Mouse (Mus musculus) lung, adult 18-20 months (tissue): ENCODE results near the gene Btc.

Source experiments
- DNase-seq, 2 experiments: peaks; one replicate each; pipeline ENCODE4 v3.0.0; 2022; ENCODE audit warnings: mixed read lengths in 2 of 2

The Btc gene

DNA sequence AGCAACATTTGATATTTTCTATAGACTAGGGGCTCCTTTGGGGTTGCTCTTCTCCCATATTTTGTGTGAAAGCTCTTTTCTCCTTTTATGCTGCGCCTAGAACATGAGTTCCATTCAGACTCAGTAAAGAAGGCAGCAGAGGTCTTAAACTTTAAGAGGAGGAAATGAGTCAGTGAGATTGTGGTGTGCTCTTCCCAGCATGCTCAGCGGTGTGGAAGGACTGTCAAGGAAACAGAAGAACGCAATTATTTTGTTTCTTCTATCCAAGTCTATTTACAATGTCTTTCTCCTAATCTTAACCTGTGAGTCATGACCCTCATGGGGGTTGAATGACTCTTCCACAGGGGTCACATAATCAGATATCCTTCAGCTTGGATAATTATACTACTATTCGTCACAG, 82.4 kb downstream of the Btc start:
- no peak for DNase-seq

DNA sequence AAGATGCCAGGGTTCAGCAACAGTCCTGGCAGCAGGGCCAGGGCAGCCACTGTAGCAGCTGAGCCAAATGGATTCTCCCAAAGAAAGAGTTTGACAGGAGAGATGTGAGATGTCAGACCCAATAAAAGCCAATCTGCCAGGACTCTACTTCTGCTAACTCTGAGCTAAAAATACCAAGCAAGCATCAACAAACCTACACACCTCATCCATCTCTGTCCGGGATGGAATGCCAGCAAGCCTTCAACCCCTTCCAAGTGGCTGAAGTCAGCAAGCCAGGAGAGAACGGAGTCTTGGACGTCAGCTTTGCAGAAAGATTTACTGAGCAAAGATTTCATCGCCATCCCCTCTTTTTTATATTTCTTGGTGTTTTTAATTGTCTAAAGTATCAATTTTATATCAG, 88.8 kb downstream of the Btc start:
- no peak for DNase-seq

DNA sequence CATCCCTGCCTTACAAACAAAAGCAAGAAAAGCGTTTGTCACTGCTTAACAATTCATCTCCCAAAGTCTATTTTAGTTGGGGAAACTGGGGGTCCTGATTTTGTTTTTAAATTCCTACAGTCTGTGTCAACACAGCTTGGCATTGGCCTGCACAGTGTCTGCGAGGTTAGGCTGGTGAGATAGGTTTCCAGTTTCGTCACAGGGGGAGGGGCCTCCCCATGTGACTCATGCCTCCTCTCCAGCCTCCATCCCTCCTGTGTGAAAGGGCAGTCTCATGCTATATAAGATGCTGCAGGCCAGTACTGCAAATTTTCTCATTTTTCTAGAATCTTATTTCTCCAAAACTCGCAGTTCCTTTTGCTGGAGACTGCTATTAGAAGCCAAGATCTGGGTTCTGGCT, 91.0 kb downstream of the Btc start:
- DNase-seq = no peak

DNA sequence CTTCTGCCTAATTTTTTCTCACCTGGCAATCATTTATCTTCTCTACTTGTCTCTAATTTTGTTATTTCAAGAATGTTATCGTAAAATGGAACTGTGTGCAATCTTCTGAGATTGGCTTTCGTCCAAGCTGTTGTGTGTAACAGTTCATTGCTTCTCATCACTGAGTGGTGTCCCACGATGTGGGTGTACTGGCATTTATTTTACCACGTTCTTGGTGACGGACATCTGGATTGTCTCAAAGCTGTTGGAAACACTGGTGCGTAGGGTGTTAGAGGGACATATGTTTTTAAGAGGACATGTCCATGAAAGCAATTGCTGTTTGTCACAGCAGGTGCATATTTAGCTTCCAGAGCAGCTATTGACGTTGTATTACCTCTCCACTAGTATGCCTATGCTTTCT, 94.2 kb downstream of the Btc start:
- DNase-seq = no peak

DNA sequence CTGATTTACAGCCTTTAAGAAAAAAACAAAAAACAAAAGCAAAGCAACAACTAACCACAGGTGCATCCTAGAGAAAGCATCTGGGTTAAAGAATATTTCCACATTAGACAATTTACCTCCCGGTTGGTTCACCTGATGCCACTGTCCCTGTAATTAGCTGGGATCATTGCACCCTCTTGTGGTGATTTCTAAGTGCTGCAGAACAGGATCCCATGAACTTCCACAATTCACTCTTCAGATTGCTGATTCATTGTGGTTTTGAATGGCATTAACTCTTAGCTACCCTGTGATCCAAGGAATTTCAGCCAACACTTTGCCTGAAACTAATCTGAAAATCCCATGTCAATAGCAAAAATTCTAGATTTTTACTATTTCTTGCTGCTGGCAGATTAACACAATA, 94.9 kb downstream of the Btc start:
- peak; percentile 43 to 67 for DNase-seq
